Mouse (Mus musculus): ENCODE measurements around the gene Ackr3. TPM values are rescaled to one million over a fixed set of nuclear protein-coding genes. Genes with fewer than 3 reads are reported as not detected.
A peak's percentile ranks its signal among the peaks of the same experiment; 100 is the strongest.

The Ackr3 gene
- total RNA-seq (2021), result 10 to 100 TPM; 13.7 to 17.8 TPM
- long read RNA-seq, experiment 1, transcript Ackr3-201 (2 exons, 3,065 nt), result major isoform, 24 of 27 reads
- long read RNA-seq, experiment 1, partial matches to known transcripts, result 0 of 27 reads
- long read RNA-seq, experiment 1, other reads (novel, unspliced or antisense), result 3 of 27 reads
- long read RNA-seq, experiment 2, transcript Ackr3-201 (2 exons, 3,065 nt), result major isoform, 19 of 24 reads
- long read RNA-seq, experiment 2, partial matches to known transcripts, result 0 of 24 reads
- long read RNA-seq, experiment 2, other reads (novel, unspliced or antisense), result 5 of 24 reads

GRCm38 (mm10) chr1:90203783-90204690, at the start of gene Ackr3:
TSS of gene Ackr3 (plus strand) at chr1:90203980.
- H3K4me3 ChIP-seq, result peak within 1 kb of the TSS; percentile 67
- DNase-seq (ENCODE audit: low spot score in 2 of 2), result peak; percentile 77 to 79
- TF ChIP-seq CTCF (conservative IDR thresholded peaks at IDR 0.05), result peak; percentile 86
- H3K27ac ChIP-seq, result peak within 1 kb of the TSS; percentile 95

GRCm38 (mm10) chr1:90156589-90156988, 47.2 kb upstream of the Ackr3 start:
- no peak overlapping the region for H3K27ac ChIP-seq
- DNase-seq (ENCODE audit: low spot score in 2 of 2), result no peak
- no peak overlapping the region for H3K4me3 ChIP-seq
- no peak for TF ChIP-seq CTCF (conservative IDR thresholded peaks at IDR 0.05)

GRCm38 (mm10) chr1:90159927-90160326, 43.9 kb upstream of the Ackr3 start:
- no peak overlapping the region for H3K27ac ChIP-seq

GRCm38 (mm10) chr1:90161623-90162022, 42.2 kb upstream of the Ackr3 start:
- TF ChIP-seq CTCF (conservative IDR thresholded peaks at IDR 0.05), result no peak
- H3K4me3 ChIP-seq, result no peak overlapping the region
- no peak overlapping the region for H3K27ac ChIP-seq
- DNase-seq (ENCODE audit: low spot score in 2 of 2), result no peak

More at GRCm38 (mm10) chr1:90159927-90160326, 43.9 kb upstream of the Ackr3 start:
- peak; percentile 53 for TF ChIP-seq CTCF (conservative IDR thresholded peaks at IDR 0.05)
- DNase-seq (ENCODE audit: low spot score in 2 of 2), result no peak
- no peak overlapping the region for H3K4me3 ChIP-seq

GRCm38 (mm10) chr1:90162379-90162857, 41.4 kb upstream of the Ackr3 start:
- no peak for TF ChIP-seq CTCF (conservative IDR thresholded peaks at IDR 0.05)
- no peak for DNase-seq (ENCODE audit: low spot score in 2 of 2)
- Histone ChIP-seq H3K27ac (no peak overlapping the region), H3K4me3 (no peak overlapping the region)

- TF ChIP-seq CTCF (conservative IDR thresholded peaks at IDR 0.05), result no peak
- no peak overlapping the region for H3K27ac ChIP-seq
- H3K4me3 ChIP-seq, result no peak overlapping the region
- no peak for DNase-seq (ENCODE audit: low spot score in 2 of 2)
These were observed 40.6 kb upstream of the Ackr3 start for GRCm38 (mm10) chr1:90163161-90163560.

GRCm38 (mm10) chr1:90164319-90164718, 39.5 kb upstream of the Ackr3 start:
- no peak overlapping the region for H3K27ac ChIP-seq
- H3K4me3 ChIP-seq, result no peak overlapping the region
- no peak for TF ChIP-seq CTCF (conservative IDR thresholded peaks at IDR 0.05)
- no peak for DNase-seq (ENCODE audit: low spot score in 2 of 2)

GRCm38 (mm10) chr1:90174338-90174737, 29.4 kb upstream of the Ackr3 start:
- Histone ChIP-seq H3K4me3 (no peak overlapping the region), H3K27ac (no peak overlapping the region)
- DNase-seq (ENCODE audit: low spot score in 2 of 2), result no peak
- TF ChIP-seq CTCF (conservative IDR thresholded peaks at IDR 0.05), result no peak

- DNase-seq (ENCODE audit: low spot score in 2 of 2), result no peak
- no peak overlapping the region for H3K27ac ChIP-seq
- H3K4me3 ChIP-seq, result no peak overlapping the region
- TF ChIP-seq CTCF (conservative IDR thresholded peaks at IDR 0.05), result no peak
These were observed 27.6 kb upstream of the Ackr3 start for GRCm38 (mm10) chr1:90176223-90176622.

- Histone ChIP-seq H3K4me3 (no peak overlapping the region), H3K27ac (no peak overlapping the region)
- no peak for TF ChIP-seq CTCF (conservative IDR thresholded peaks at IDR 0.05)
- no peak for DNase-seq (ENCODE audit: low spot score in 2 of 2)
These were observed 26.2 kb upstream of the Ackr3 start for GRCm38 (mm10) chr1:90177565-90177964.

GRCm38 (mm10) chr1:90177978-90178377, 25.8 kb upstream of the Ackr3 start:
- DNase-seq (ENCODE audit: low spot score in 2 of 2), result no peak
- TF ChIP-seq CTCF (conservative IDR thresholded peaks at IDR 0.05), result no peak
- H3K27ac ChIP-seq, result no peak overlapping the region
- H3K4me3 ChIP-seq, result no peak overlapping the region

GRCm38 (mm10) chr1:90180479-90180878, 23.3 kb upstream of the Ackr3 start:
- no peak overlapping the region for H3K4me3 ChIP-seq
- no peak overlapping the region for H3K27ac ChIP-seq
- DNase-seq (ENCODE audit: low spot score in 2 of 2), result no peak
- TF ChIP-seq CTCF (conservative IDR thresholded peaks at IDR 0.05), result no peak

- no peak for TF ChIP-seq CTCF (conservative IDR thresholded peaks at IDR 0.05)
- Histone ChIP-seq H3K27ac (no peak overlapping the region), H3K4me3 (no peak overlapping the region)
- no peak for DNase-seq (ENCODE audit: low spot score in 2 of 2)
These were observed 22.6 kb upstream of the Ackr3 start for GRCm38 (mm10) chr1:90180966-90181699.
